Mouse (Mus musculus): ENCODE results near the gene Plcb2. TPM values are rescaled to one million over a fixed set of nuclear protein-coding genes. Genes with fewer than 3 reads are reported as not detected.

Gene Plcb2
- polyA plus RNA-seq, 1 experiment from 2014 or later: 1.1 TPM

- Histone ChIP-seq H3K9ac (no peak overlapping the region), H3K27me3 (peaks cover 17% of the 10 kb centered on the region), H3K27ac (replicated peaks) (peak overlapping the region; percentile 34; the same call in 1 of the 2 replicates), H3K4me2 (replicated peaks) (peak overlapping the region; percentile 54), H3K4me1 (peaks cover 28% of the 10 kb centered on the region), H3K36me3 (no peaks in the 10 kb centered on the region), H3K4me3 (replicated peaks) (peak overlapping the region; percentile 37), H3K9me3 (replicated peaks) (no peaks in the 10 kb centered on the region)
- WGBS: 44% methylated on average over 19 of the region's 19 CpGs
- 0 out of 2 replicates have a peak, but pooled peaks have one; percentile 43 for ATAC-seq (ENCODE audit: insufficient number of reproducible peaks, low FRiP score, low TSS enrichment, low read depth)
Measured at GRCm38 (mm10) chr2:118663804-118664766, 64.2 kb downstream of the Plcb2 start.

GRCm38 (mm10) chr2:118662902-118663803, 65.1 kb downstream of the Plcb2 start, which contains the start of gene Pak6:
Gene Pak6, plus strand, starts transcription at chr2:118663303.
- Histone ChIP-seq H3K27me3 (peaks cover 17% of the 10 kb centered on the region), H3K4me2 (replicated peaks) (peak within 1 kb of the TSS; percentile 54), H3K4me1 (peaks cover 30% of the 10 kb centered on the region), H3K27ac (replicated peaks) (peak within 1 kb of the TSS; percentile 34; the same call in 1 of the 2 replicates), H3K36me3 (no peaks in the 10 kb centered on the region), H3K4me3 (replicated peaks) (peak within 1 kb of the TSS; percentile 37), H3K9ac (no peak within 1 kb of the TSS), H3K9me3 (replicated peaks) (no peaks in the 10 kb centered on the region)
- WGBS: 1% methylated on average over 37 of the region's 37 CpGs
- 0 out of 2 replicates have a peak, but pooled peaks have one; percentile 19 for ATAC-seq (ENCODE audit: insufficient number of reproducible peaks, low FRiP score, low TSS enrichment, low read depth)

GRCm38 (mm10) chr2:118661891-118662290, 66.3 kb downstream of the Plcb2 start:
- Histone ChIP-seq H3K9me3 (replicated peaks) (no peaks in the 10 kb centered on the region), H3K4me2 (replicated peaks) (no peak overlapping the region), H3K9ac (no peak overlapping the region), H3K27ac (replicated peaks) (no peak overlapping the region), H3K4me3 (replicated peaks) (no peak overlapping the region), H3K4me1 (peaks cover 35% of the 10 kb centered on the region), H3K27me3 (peaks cover 17% of the 10 kb centered on the region), H3K36me3 (no peaks in the 10 kb centered on the region)
- 77% methylated on average over 9 of the region's 9 CpGs for WGBS
- no peak for ATAC-seq (ENCODE audit: insufficient number of reproducible peaks, low FRiP score, low TSS enrichment, low read depth)

- peak overlapping the region; percentile 46 for H3K4me2 ChIP-seq (replicated peaks)
- 4% methylated on average over 4 of the region's 4 CpGs for WGBS
- peaks cover 17% of the 10 kb centered on the region for H3K27me3 ChIP-seq
- H3K27ac ChIP-seq (replicated peaks): no peak overlapping the region
- H3K36me3 ChIP-seq: no peaks in the 10 kb centered on the region
- peak overlapping the region; percentile 41 for H3K4me3 ChIP-seq (replicated peaks)
- H3K9ac ChIP-seq: no peak overlapping the region
- no peaks in the 10 kb centered on the region for H3K9me3 ChIP-seq (replicated peaks)
- peaks cover 43% of the 10 kb centered on the region for H3K4me1 ChIP-seq
- ATAC-seq (ENCODE audit: insufficient number of reproducible peaks, low FRiP score, low TSS enrichment, low read depth): peak; percentile 52; the same call in 1 of the 2 replicates
Measured at GRCm38 (mm10) chr2:118659998-118660452, 68.2 kb downstream of the Plcb2 start.

GRCm38 (mm10) chr2:118659493-118659892, 68.7 kb downstream of the Plcb2 start:
- no peaks in the 10 kb centered on the region for H3K9me3 ChIP-seq (replicated peaks)
- no peak for ATAC-seq (ENCODE audit: insufficient number of reproducible peaks, low FRiP score, low TSS enrichment, low read depth)
- H3K4me1 ChIP-seq: peaks cover 43% of the 10 kb centered on the region
- H3K36me3 ChIP-seq: no peaks in the 10 kb centered on the region
- H3K4me3 ChIP-seq (replicated peaks): peak overlapping the region; percentile 41
- peaks cover 14% of the 10 kb centered on the region for H3K27me3 ChIP-seq
- no peak overlapping the region; the same call in 1 of the 2 replicates for H3K27ac ChIP-seq (replicated peaks)
- WGBS: 84% methylated on average over 12 of the region's 12 CpGs
- peak overlapping the region; percentile 46 for H3K4me2 ChIP-seq (replicated peaks)
- H3K9ac ChIP-seq: no peak overlapping the region

GRCm38 (mm10) chr2:118659077-118659476, 69.2 kb downstream of the Plcb2 start:
- 77% methylated on average over 1 of the region's 1 CpGs for WGBS
- no peak for ATAC-seq (ENCODE audit: insufficient number of reproducible peaks, low FRiP score, low TSS enrichment, low read depth)
- no peaks in the 10 kb centered on the region for H3K9me3 ChIP-seq (replicated peaks)
- H3K4me2 ChIP-seq (replicated peaks): no peak overlapping the region
- H3K27me3 ChIP-seq: peaks cover 10% of the 10 kb centered on the region
- H3K9ac ChIP-seq: no peak overlapping the region
- H3K36me3 ChIP-seq: no peaks in the 10 kb centered on the region
- peaks cover 45% of the 10 kb centered on the region for H3K4me1 ChIP-seq
- H3K4me3 ChIP-seq (replicated peaks): no peak overlapping the region
- peak overlapping the region; percentile 68 for H3K27ac ChIP-seq (replicated peaks)

- Histone ChIP-seq H3K9ac (no peak overlapping the region), H3K36me3 (no peaks in the 10 kb centered on the region), H3K27me3 (peaks cover 5% of the 10 kb centered on the region), H3K4me2 (replicated peaks) (no peak overlapping the region), H3K4me3 (replicated peaks) (no peak overlapping the region), H3K9me3 (replicated peaks) (no peaks in the 10 kb centered on the region), H3K27ac (replicated peaks) (peak overlapping the region; percentile 68), H3K4me1 (peaks cover 40% of the 10 kb centered on the region)
- no peak for ATAC-seq (ENCODE audit: insufficient number of reproducible peaks, low FRiP score, low TSS enrichment, low read depth)
- WGBS: 26% methylated on average over 4 of the region's 4 CpGs
Measured at GRCm38 (mm10) chr2:118658457-118658856, 69.8 kb downstream of the Plcb2 start.

Other genes with a start within 250 kb of the Plcb2 start
- gene Srp14, start 248.7 kb downstream of the Plcb2 start, polyA plus RNA-seq (2015; fragmentation: Nextera tagmentation; extraction: Ambion mirVana): 258 and 285 TPM in 2 replicates
- 5.1 and 6.7 TPM in 2 replicates for gene Bmf, start 178.8 kb downstream of the Plcb2 start, polyA plus RNA-seq (2015; fragmentation: Nextera tagmentation; extraction: Ambion mirVana)
- 58.3 and 60.6 TPM in 2 replicates for gene Bub1b, start 130.2 kb downstream of the Plcb2 start, polyA plus RNA-seq (2015; fragmentation: Nextera tagmentation; extraction: Ambion mirVana)
- 8.5 TPM in 2 replicates for gene Pak6, start 65.1 kb downstream of the Plcb2 start, polyA plus RNA-seq (2015; fragmentation: Nextera tagmentation; extraction: Ambion mirVana)
- gene Ankrd63, start 24.5 kb downstream of the Plcb2 start, polyA plus RNA-seq (2015; fragmentation: Nextera tagmentation; extraction: Ambion mirVana): 0.11 and 0.19 TPM in 2 replicates
- 15.9 and 16.9 TPM in 2 replicates for gene Inafm2, start 17.3 kb upstream of the Plcb2 start, polyA plus RNA-seq (2015; fragmentation: Nextera tagmentation; extraction: Ambion mirVana)
- gene Ccdc9b, start 34.2 kb upstream of the Plcb2 start, polyA plus RNA-seq (2015; fragmentation: Nextera tagmentation; extraction: Ambion mirVana): 2.0 and 2.4 TPM in 2 replicates
- gene Phgr1, start 44.3 kb upstream of the Plcb2 start, polyA plus RNA-seq (2015; fragmentation: Nextera tagmentation; extraction: Ambion mirVana): 1.7 and 4.2 TPM in 2 replicates
- gene Disp2, start 51.3 kb upstream of the Plcb2 start, polyA plus RNA-seq (2015; fragmentation: Nextera tagmentation; extraction: Ambion mirVana): 0.37 and 0.68 TPM in 2 replicates
- 75.3 and 80.0 TPM in 2 replicates for gene Knstrn, start 85.6 kb upstream of the Plcb2 start, polyA plus RNA-seq (2015; fragmentation: Nextera tagmentation; extraction: Ambion mirVana)
- 65.9 and 69.2 TPM in 2 replicates for gene Ivd, start 133.5 kb upstream of the Plcb2 start, polyA plus RNA-seq (2015; fragmentation: Nextera tagmentation; extraction: Ambion mirVana)
- 5.9 and 7.0 TPM in 2 replicates for gene Bahd1, start 171.9 kb upstream of the Plcb2 start, polyA plus RNA-seq (2015; fragmentation: Nextera tagmentation; extraction: Ambion mirVana)
- gene Chst14, start 198.1 kb upstream of the Plcb2 start, polyA plus RNA-seq (2015; fragmentation: Nextera tagmentation; extraction: Ambion mirVana): 49.0 and 50.4 TPM in 2 replicates

All from embryonic facial prominence, embryonic 15.5 days (tissue).